Mouse (Mus musculus) duodenum, adult 2 months (tissue): ENCODE data around the gene Rpl10a. TPM values are rescaled to one million over a fixed set of nuclear protein-coding genes. Genes with fewer than 3 reads are reported as not detected.

Source experiments
- polyA plus RNA-seq: library from polyadenylated mRNA; depleted of rRNA; stranded (reverse); fragments of >200 nt; gene quantifications from 2 replicates; pipeline ENCODE4 v1.2.3, GENCODE M21; 2012; ENCODE audit warnings: low replicate concordance; rRNA removed

The Rpl10a gene
- polyA plus RNA-seq = 2,176 and 2,371 TPM in 2 replicates

DNA sequence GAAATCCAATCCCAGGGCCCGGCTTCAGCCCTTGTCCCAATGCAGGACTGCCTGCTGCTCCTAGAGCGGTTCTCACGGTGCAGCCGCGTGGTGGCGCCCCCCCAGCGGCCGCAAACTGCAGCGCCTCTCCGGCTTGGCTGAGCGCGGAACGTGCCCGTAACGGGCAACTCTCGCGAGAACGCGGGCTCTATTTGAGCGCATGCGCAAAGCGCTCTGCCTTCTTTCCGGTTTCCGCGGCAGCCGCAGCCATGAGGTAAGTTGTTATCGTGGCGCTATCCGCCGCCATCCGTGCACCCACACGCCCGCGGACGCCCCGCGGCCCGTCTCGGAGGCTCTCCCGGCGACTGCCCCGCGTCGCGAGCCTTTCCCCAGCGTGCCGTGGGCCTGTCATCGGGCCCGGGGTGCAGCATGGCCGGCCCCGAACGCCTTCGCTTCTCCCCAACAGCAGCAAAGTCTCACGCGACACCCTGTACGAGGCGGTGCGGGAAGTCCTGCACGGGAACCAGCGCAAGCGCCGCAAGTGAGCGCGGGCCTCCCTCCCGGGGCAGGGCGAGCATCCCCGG, at the start of gene Rpl10a:
Gene Rpl10a, plus strand, starts transcription at position 106 of the 563 bp plus-strand sequence.

DNA sequence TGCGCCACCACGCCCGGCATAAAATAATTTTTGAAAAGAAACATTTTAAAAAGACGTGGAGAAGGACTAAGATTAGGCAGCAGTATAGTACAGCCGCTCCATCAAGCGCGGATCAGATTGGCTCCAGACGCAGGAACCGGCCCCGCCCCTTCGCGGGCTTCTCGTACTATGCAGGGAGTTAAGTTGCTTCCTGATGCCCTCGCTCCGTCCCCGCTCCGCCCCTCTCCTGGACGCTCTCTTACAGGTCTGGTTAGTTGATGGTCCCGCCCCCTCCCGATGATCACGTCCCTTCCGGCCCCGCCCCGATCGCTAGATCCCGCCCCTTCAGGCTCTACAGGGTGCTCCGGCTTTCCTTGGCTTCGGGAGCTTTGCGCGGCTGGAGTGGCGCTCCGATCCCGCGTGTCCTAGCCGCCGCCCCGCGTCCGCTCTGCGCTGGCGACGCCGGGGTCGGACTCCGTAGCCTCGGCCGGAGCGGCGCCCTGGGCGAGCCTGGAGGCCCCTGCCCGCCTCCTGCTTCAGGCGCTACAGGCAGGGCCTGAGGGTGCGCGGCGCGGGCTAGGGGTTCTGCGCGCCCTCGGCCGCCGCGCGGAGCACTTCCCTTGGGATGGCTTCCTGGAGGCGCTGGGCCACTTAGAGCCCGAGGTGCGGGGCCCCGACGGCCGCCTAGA, 14.9 kb upstream of the Rpl10a start, which contains the start of gene Fance:
Gene Fance, plus strand, starts transcription at position 308 of the 668 bp plus-strand sequence.

DNA sequence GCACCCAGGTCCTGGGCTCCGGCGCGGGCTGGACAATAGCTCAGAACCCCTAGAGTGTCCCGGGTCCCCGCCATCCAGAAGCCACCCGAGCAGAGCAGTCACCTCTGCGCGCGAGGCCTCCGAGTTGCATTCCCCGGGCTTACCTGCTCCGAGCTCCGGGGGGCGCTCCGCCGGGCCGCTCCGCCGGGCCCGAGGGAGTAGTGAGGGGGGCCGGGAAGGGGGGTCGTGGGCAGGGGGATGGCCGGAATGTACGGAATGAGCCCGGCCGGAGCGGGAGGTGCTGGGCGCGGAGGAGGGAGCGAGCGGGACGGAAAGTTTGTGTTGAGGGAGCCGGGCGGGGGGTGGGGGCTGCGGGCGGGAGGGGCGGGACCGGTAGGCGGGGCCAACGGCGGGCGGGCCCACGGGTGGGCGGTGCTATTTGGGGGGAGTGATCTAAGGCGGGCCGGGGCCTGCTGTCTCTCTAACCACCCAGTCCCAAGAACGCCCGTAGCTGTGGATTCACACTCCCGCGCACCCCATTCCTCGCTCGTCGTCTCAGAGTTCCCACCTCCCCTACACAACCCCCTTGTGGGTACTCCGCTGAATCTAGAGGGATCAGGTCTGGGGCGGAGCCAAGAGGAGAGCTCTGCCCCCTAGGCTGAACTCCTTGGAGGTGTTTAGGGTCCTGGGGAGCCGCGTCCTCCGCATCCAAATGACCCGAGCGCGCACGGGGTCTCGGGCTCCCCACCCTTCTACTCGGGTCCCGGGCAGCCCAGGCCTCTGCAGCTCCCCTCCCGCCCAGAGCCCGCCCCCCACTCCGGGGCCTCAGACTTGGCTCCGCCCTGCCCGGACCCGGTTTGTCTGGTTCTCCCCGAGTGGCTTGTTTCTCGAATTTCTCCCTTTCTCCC, 22.4 kb downstream of the Rpl10a start, which contains the start of gene Tead3:
Gene Tead3, minus strand, starts transcription at position 352 of the 887 bp plus-strand sequence.

DNA sequence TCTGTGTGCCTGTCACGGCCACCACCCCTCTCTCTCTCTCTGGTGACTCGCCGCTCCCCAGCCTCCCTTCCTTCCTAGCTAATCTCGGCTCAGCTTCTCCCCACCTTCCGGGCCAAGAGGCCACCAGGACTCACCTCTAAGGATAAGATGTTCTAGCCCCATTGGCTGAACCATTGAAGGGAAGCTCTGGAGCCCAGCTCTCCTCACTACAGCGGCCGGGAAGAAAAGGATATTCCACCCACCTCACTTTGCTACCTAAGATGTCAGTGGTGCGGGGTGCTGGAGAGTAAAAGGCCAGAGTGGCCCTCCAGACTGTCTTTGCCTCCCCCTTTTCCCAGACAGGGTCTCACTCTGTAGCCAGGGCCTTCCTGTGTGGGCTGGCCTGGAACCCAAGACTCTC, 36.9 kb downstream of the Rpl10a start, which contains the start of gene Tulp1:
Gene Tulp1, minus strand, starts transcription at position 101 of the 400 bp plus-strand sequence.

Other genes starting within 250 kb of the Rpl10a start
- gene Tcp11, start 247.8 kb upstream of the Rpl10a start, polyA plus RNA-seq = 0.44 and 0.70 TPM in 2 replicates
- 0.33 and 0.59 TPM in 2 replicates for gene Scube3, start 186.3 kb upstream of the Rpl10a start, polyA plus RNA-seq
- gene Zfp523, start 151.3 kb upstream of the Rpl10a start, polyA plus RNA-seq = 33.5 and 45.7 TPM in 2 replicates
- 5.6 and 8.4 TPM in 2 replicates for gene Def6, start 120.7 kb upstream of the Rpl10a start, polyA plus RNA-seq
- 215 and 239 TPM in 2 replicates for gene Ppard, start 95.8 kb upstream of the Rpl10a start, polyA plus RNA-seq
- gene Fance, start 15.0 kb upstream of the Rpl10a start, polyA plus RNA-seq = 14.8 and 18.3 TPM in 2 replicates
- 32.1 and 38.6 TPM in 2 replicates for gene Tead3, start 22.3 kb downstream of the Rpl10a start, polyA plus RNA-seq
- gene Tulp1, start 36.8 kb downstream of the Rpl10a start, polyA plus RNA-seq = 0.93 and 1.6 TPM in 2 replicates
- 3.4 and 8.9 TPM in 2 replicates for gene Fkbp5, start 189.1 kb downstream of the Rpl10a start, polyA plus RNA-seq
- not detected in 2 replicates for gene Armc12, start 202.3 kb downstream of the Rpl10a start, polyA plus RNA-seq
- not detected in 2 replicates for gene Clpsl2, start 220.9 kb downstream of the Rpl10a start, polyA plus RNA-seq
- 1,018 and 10,312 TPM in 2 replicates for gene Clps, start 232.3 kb downstream of the Rpl10a start, polyA plus RNA-seq
- gene Lhfpl5, start 247.2 kb downstream of the Rpl10a start, polyA plus RNA-seq = 0.72 and 1.00 TPM in 2 replicates